22 mouse cellular contexts compared by ENCODE assay signal in the genomic region with DNA sequence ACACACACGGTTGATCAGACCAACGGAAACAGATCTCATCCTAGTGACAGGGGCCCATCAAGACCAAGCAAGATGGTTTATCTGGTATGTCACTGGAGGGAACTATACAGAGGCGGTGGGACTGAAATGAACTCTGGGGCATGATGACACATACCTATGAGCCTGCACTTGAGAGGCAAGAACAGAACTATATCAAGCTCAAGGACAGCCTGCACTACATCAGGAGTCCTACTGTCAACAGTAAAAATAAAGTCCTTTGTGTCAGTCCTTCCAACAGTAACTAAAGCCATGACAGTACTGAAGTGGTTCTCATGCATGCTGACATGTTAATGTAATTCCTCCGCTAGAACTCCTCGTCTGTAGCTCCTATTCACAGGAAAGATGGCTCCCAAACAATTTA. TPM values are rescaled to one million over a fixed set of nuclear protein-coding genes. Genes with fewer than 3 reads are reported as not detected.
A peak's percentile ranks its signal among the peaks of the same experiment; 100 is the strongest.
DNase-seq lines count a peak whose midpoint lies in the region; ATAC-seq lines count a peak whose summit lies in the region.
"Had no signal": no experiment of that assay in that cellular context is flagged by ENCODE, and none has a peak within 500 bp of the region (broad histone marks: within the 10 kb centered on the region; RNA-seq: fewer than 3 reads in every experiment).

No protein-coding gene starts in this region.

- H3K27ac ChIP-seq in heart, embryonic 12.5 days (ENCODE audit: poor library complexity, severe bottlenecking) = peak overlapping the region; percentile 81
- H3K27ac ChIP-seq in heart, embryonic 16.5 days (ENCODE audit: low read length) = peak overlapping the region; percentile 74
- H3K27ac ChIP-seq: embryonic facial prominence, embryonic 12.5 days; forebrain, embryonic 15.5 days; hindbrain, embryonic 13.5 days; kidney, postnatal 0 days had no signal

- H3K9ac ChIP-seq in heart, embryonic 12.5 days = no peak overlapping the region
- no peak overlapping the region for H3K9ac ChIP-seq in heart, embryonic 16.5 days (ENCODE audit: low read length)
- H3K9ac ChIP-seq: embryonic facial prominence, embryonic 12.5 days; forebrain, embryonic 15.5 days; hindbrain, embryonic 13.5 days had no signal

- H3K27me3 ChIP-seq in heart, embryonic 12.5 days (replicated peaks) = no peaks in the 10 kb centered on the region
- H3K27me3 ChIP-seq in heart, embryonic 16.5 days (ENCODE audit: control insufficient read depth, insufficient read depth, low read length) = no peaks in the 10 kb centered on the region
- H3K27me3 ChIP-seq: CH12.LX; embryonic facial prominence, embryonic 12.5 days; forebrain, embryonic 15.5 days; hindbrain, embryonic 13.5 days; Patski had no signal

- H3K4me3 ChIP-seq in heart, embryonic 12.5 days = no peak overlapping the region
- no peak overlapping the region for H3K4me3 ChIP-seq in heart, embryonic 16.5 days (ENCODE audit: low read length)
- H3K4me3 ChIP-seq: embryonic facial prominence, embryonic 12.5 days; forebrain, embryonic 15.5 days; hindbrain, embryonic 13.5 days had no signal

- peak overlapping the region; percentile 13; the same call in 1 of the 2 replicates for H3K4me2 ChIP-seq in heart, embryonic 12.5 days
- H3K4me2 ChIP-seq in heart, embryonic 16.5 days (ENCODE audit: low read depth, low read length) = no peak overlapping the region
- H3K4me2 ChIP-seq: embryonic facial prominence, embryonic 12.5 days; forebrain, embryonic 15.5 days; hindbrain, embryonic 13.5 days had no signal

- H3K4me1 ChIP-seq in heart, embryonic 12.5 days (replicated peaks) = peaks cover 73% of the 10 kb centered on the region
- H3K4me1 ChIP-seq in heart, embryonic 16.5 days (ENCODE audit: control insufficient read depth, insufficient read depth, low read length) = peaks cover 55% of the 10 kb centered on the region

- ATAC-seq in heart, embryonic 12.5 days (ENCODE audit: insufficient number of reproducible peaks, low FRiP score) = peak; percentile 42; the same call in 1 of the 2 replicates
- peak; percentile 57; the same call in 1 of the 2 replicates for ATAC-seq in heart, embryonic 16.5 days (replicated peaks; ENCODE audit: extremely low read depth, insufficient read depth, low FRiP score)
- ATAC-seq: activated CD4-positive, CD25-positive, alpha-beta regulatory T cell, adult 4 months; forebrain, embryonic 15.5 days; hindbrain, postnatal 0 days; Patski had no signal

- H3K9me3 ChIP-seq in heart, embryonic 12.5 days (replicated peaks) = no peaks in the 10 kb centered on the region
- no peaks in the 10 kb centered on the region for H3K9me3 ChIP-seq in heart, embryonic 16.5 days (replicated peaks; ENCODE audit: control insufficient read depth, low read length)
- H3K9me3 ChIP-seq: embryonic facial prominence, embryonic 12.5 days; forebrain, embryonic 15.5 days; hindbrain, embryonic 13.5 days had no signal

- 48% methylated on average over 5 of the region's 5 CpGs for WGBS in heart, embryonic 12.5 days
- WGBS in heart, embryonic 16.5 days = 51% methylated on average over 5 of the region's 5 CpGs

- peak; percentile 29 for DNase-seq in adrenal gland, postnatal 14 days
- no peak for DNase-seq in adrenal gland, postnatal 4 days (ENCODE audit: low spot score in 2 of 2)
- DNase-seq in heart, postnatal 36 days = no peak
- no peak for DNase-seq in heart, postnatal 25 days (ENCODE audit: low spot score)
- no peak for DNase-seq in layer of hippocampus, adult 8-10 months (ENCODE audit: low spot score in 2 of 2)
- DNase-seq: adrenal gland, postnatal 25 days; cerebellum, adult 11 months; cerebellum, adult 8-10 months; cerebellum, postnatal 14 days; gastrocnemius, postnatal 14 days; kidney, adult 11 months; kidney, adult 9 months had no signal

- H3K36me3 ChIP-seq in heart, embryonic 12.5 days = peaks cover 2% of the 10 kb centered on the region; the same call in 1 of the 2 replicates
- no peaks in the 10 kb centered on the region for H3K36me3 ChIP-seq in heart, embryonic 16.5 days (ENCODE audit: control insufficient read depth, insufficient read depth)
- H3K36me3 ChIP-seq: embryonic facial prominence, embryonic 12.5 days; forebrain, embryonic 15.5 days; hindbrain, embryonic 13.5 days had no signal

- intact Hi-C loops in heart, postnatal 36 days (cut with DNase I) = no loop called here
- intact Hi-C loops in heart, postnatal 25 days (cut with DNase I) = no loop called here

RNA-seq across cellular contexts. Expression of gene Sgms1, which starts 49.3 kb away (rescaled TPM):
- total RNA-seq in adrenal gland, postnatal 14 days (2021) = 62.6 and 75.9 TPM in 2 replicates
- total RNA-seq in adrenal gland, postnatal 4 days (2021) = 10 to 100 TPM; 69.3 to 78.5 TPM
- 45.0 and 49.9 TPM in 2 replicates for polyA plus RNA-seq in heart, embryonic 12.5 days (2016; fragmentation: Nextera tagmentation; extraction: Ambion mirVana)
- total RNA-seq in heart, postnatal 36 days (2021) = 10 to 100 TPM; 60.2 to 76.0 TPM
- polyA plus RNA-seq in heart, embryonic 16.5 days (2015; fragmentation: Nextera tagmentation; extraction: Ambion mirVana) = 40.1 and 41.3 TPM in 2 replicates
- 10 to 100 TPM; 55.8 to 59.0 TPM for total RNA-seq in heart, postnatal 25 days (2021)
- 10 to 100 TPM; 46.6 to 58.3 (median 50.3) TPM for total RNA-seq in layer of hippocampus, adult 8-10 months (2022)
